Comparison of ENCODE assay signal across 13 mouse cellular contexts in genomic region chr5:111163377-111163776, GRCm38 (mm10).
A peak's percentile ranks its signal among the peaks of the same experiment; 100 is the strongest.
DNase-seq lines count a peak whose midpoint lies in the region; ATAC-seq and TF ChIP-seq lines count a peak whose summit lies in the region.
"Had no signal": no experiment of that assay in that cellular context is flagged by ENCODE, and none has a peak within 500 bp of the region (broad histone marks: within the 10 kb centered on the region; RNA-seq: fewer than 3 reads in every experiment).

No protein-coding gene starts in this region.

- 24% methylated on average over 11 of the region's 11 CpGs for WGBS in forebrain, postnatal 0 days
- WGBS in midbrain, embryonic 12.5 days, result 25% methylated on average over 11 of the region's 11 CpGs

- H3K36me3 ChIP-seq in forebrain, postnatal 0 days (ENCODE audit: insufficient read depth), result no peaks in the 10 kb centered on the region
- H3K36me3 ChIP-seq in midbrain, embryonic 12.5 days, result no peaks in the 10 kb centered on the region
- H3K36me3 ChIP-seq: embryonic facial prominence, embryonic 13.5 days; liver, embryonic 13.5 days had no signal

- peak; percentile 59 for DNase-seq in retina, postnatal 1 day
- DNase-seq in retina, embryonic 14.5 days (ENCODE audit: low spot score), result no peak
- DNase-seq in forebrain, postnatal 0 days, result peak; percentile 33
- no peak for DNase-seq in gastrocnemius, postnatal 4 days (ENCODE audit: low spot score in 2 of 2)
- no peak for DNase-seq in layer of hippocampus, adult 11-12 months (ENCODE audit: low spot score)
- no peak for DNase-seq in lung, postnatal 10 days
- DNase-seq: cerebellum, postnatal 14 days; kidney, adult 9 months; left cerebral cortex, postnatal 4 days; liver, embryonic 13.5 days; lung, postnatal 36 days had no signal

- no peak for TF ChIP-seq CTCF in forebrain, postnatal 0 days (IDR thresholded peaks at IDR 0.05; ENCODE audit: low read depth)

- H3K4me3 ChIP-seq in forebrain, postnatal 0 days (ENCODE audit: low read depth, low read length), result no peak overlapping the region
- no peak overlapping the region for H3K4me3 ChIP-seq in midbrain, embryonic 12.5 days
- H3K4me3 ChIP-seq: embryonic facial prominence, embryonic 13.5 days; liver, embryonic 13.5 days had no signal

- peaks cover 33% of the 10 kb centered on the region for H3K4me1 ChIP-seq in forebrain, postnatal 0 days (ENCODE audit: insufficient read depth)
- H3K4me1 ChIP-seq in midbrain, embryonic 12.5 days, result peaks cover 64% of the 10 kb centered on the region

- ATAC-seq in forebrain, postnatal 0 days, result no peak
- peak; percentile 70 for ATAC-seq in midbrain, embryonic 12.5 days (ENCODE audit: low FRiP score, low read depth)

- H3K4me2 ChIP-seq in forebrain, postnatal 0 days (ENCODE audit: low read depth), result no peak overlapping the region
- peak overlapping the region; percentile 25 for H3K4me2 ChIP-seq in midbrain, embryonic 12.5 days (replicated peaks)
- H3K4me2 ChIP-seq: embryonic facial prominence, embryonic 13.5 days; liver, embryonic 13.5 days had no signal

- no peak overlapping the region for H3K27ac ChIP-seq in forebrain, postnatal 0 days (ENCODE audit: low read depth, low read length)
- H3K27ac ChIP-seq in midbrain, embryonic 12.5 days (replicated peaks), result peak overlapping the region; percentile 81
- H3K27ac ChIP-seq: embryonic facial prominence, embryonic 13.5 days; liver, embryonic 13.5 days had no signal

- no peaks in the 10 kb centered on the region for H3K9me3 ChIP-seq in forebrain, postnatal 0 days (ENCODE audit: low read length)
- no peaks in the 10 kb centered on the region for H3K9me3 ChIP-seq in midbrain, embryonic 12.5 days
- H3K9me3 ChIP-seq: embryonic facial prominence, embryonic 13.5 days; liver, embryonic 13.5 days had no signal

- H3K9ac ChIP-seq in forebrain, postnatal 0 days, result peak overlapping the region; percentile 18; the same call in 1 of the 2 replicates
- 0 out of 2 replicates have a peak overlapping the region, but pooled peaks have one; percentile 2 for H3K9ac ChIP-seq in midbrain, embryonic 12.5 days (replicated peaks)
- H3K9ac ChIP-seq: embryonic facial prominence, embryonic 13.5 days; liver, embryonic 13.5 days had no signal

- H3K27me3 ChIP-seq in forebrain, postnatal 0 days (ENCODE audit: insufficient read depth, low read length), result no peaks in the 10 kb centered on the region
- peaks cover 10% of the 10 kb centered on the region for H3K27me3 ChIP-seq in midbrain, embryonic 12.5 days
- H3K27me3 ChIP-seq: embryonic facial prominence, embryonic 13.5 days; liver, embryonic 13.5 days had no signal

Comparison
In these comparisons a context has a peak if more than half of its experiments do, and no peak if none do; other contexts are left out.
1. DNase-seq: peak in retina, postnatal 1 day (single experiment) and forebrain, postnatal 0 days (single experiment); none in retina, embryonic 14.5 days (single experiment), gastrocnemius, postnatal 4 days (0 of 2), layer of hippocampus, adult 11-12 months (single experiment) and lung, postnatal 10 days (single experiment).